Mouse (Mus musculus): ENCODE data around the gene Smim23. TPM values are rescaled to one million over a fixed set of nuclear protein-coding genes. Genes with fewer than 3 reads are reported as not detected.

Smim23 gene
- total and polyA plus RNA-seq, 3 experiments: not detected

DNA sequence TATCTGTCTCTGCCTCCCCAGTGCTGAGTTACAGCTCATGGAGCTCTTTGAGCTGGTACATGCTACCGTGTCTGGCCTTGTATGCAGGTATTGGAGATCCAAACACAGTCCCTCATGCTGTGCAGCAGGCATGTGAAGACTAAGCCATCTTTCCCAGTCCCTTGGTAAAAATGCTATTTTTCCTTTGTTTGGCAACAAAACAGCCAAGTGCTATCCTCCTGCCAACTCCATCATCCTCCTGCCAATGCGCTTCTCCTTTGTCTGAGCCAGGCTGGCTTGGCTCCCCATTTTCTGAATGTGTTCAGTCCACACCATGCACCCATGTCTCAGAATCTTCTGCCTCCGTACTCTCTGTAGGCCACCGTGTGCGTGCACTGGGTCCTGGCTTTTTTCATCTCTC, 40.2 kb upstream of the Smim23 start:
- no peak for TF ChIP-seq ZNF384 (IDR thresholded peaks at IDR 0.05; ENCODE audit: low read depth, low read length)
- no peak for TF ChIP-seq JUND (IDR thresholded peaks at IDR 0.05; ENCODE audit: low read depth, low read length)
- TF ChIP-seq CHD1 (IDR thresholded peaks at IDR 0.05; ENCODE audit: low read depth, low read length): no peak
- TF ChIP-seq GABPA (IDR thresholded peaks at IDR 0.05; ENCODE audit: low read depth, low read length): no peak
- TF ChIP-seq ZMIZ1 (IDR thresholded peaks at IDR 0.05; ENCODE audit: low read depth, low read length): no peak
- TF ChIP-seq TBP (IDR thresholded peaks at IDR 0.05; ENCODE audit: low read depth, low read length): no peak
- TF ChIP-seq MAZ (IDR thresholded peaks at IDR 0.05; ENCODE audit: low read depth, low read length): no peak
- no peak for TF ChIP-seq BHLHE40 (IDR thresholded peaks at IDR 0.05; ENCODE audit: borderline replicate concordance, low read depth, low read length)
- no peak for TF ChIP-seq NELFE (IDR thresholded peaks at IDR 0.05; ENCODE audit: low read depth, low read length)
- no peak for TF ChIP-seq ZKSCAN1 (IDR thresholded peaks at IDR 0.05; ENCODE audit: low read depth, low read length)
- TF ChIP-seq POLR2AphosphoS2 (IDR thresholded peaks at IDR 0.05; ENCODE audit: low read length): no peak
- TF ChIP-seq ZC3H11A (IDR thresholded peaks at IDR 0.05; ENCODE audit: low read depth, low read length): no peak
- H3K27me3 ChIP-seq (ENCODE audit: control insufficient read depth in 1 of 2, insufficient read depth in 2 of 2, low read length in 2 of 2): no peaks in the 10 kb centered on the region

DNA sequence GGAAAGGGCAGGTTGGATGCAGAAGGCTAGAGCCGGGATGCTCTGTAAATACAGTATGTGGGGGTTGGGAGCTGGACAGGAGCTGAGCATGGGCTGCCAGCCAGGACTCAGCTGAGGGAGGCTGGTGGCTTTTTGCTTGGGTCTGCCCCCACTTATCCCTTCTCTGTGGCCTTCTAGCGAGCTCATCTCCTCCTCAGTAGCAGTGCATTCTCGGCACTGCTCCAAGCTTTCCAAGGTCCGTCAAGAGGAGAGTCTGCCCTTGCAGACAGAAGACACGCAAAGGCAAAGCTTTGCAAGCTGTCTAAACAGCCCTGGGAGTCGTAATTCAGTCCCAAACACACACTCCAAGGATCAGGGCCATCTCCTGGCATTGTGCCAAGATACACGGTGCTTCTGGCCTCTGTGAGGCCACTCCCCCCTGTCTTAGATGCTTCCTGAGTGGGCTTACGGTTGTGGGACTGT, 33.0 kb upstream of the Smim23 start:
- H3K9me3 ChIP-seq (replicated peaks; ENCODE audit: insufficient read depth, low read length): no peaks in the 10 kb centered on the region
- H3K4me1 ChIP-seq (ENCODE audit: control insufficient read depth in 1 of 2, insufficient read depth in 2 of 2, low read length in 2 of 2): no peaks in the 10 kb centered on the region
- no peaks in the 10 kb centered on the region for H3K27me3 ChIP-seq (ENCODE audit: control insufficient read depth in 1 of 2, insufficient read depth in 2 of 2, low read length in 2 of 2)
- no peak overlapping the region for H3K9ac ChIP-seq (ENCODE audit: control insufficient read depth, low read depth, low read length, poor library complexity, severe bottlenecking)
- no peak overlapping the region for H3K27ac ChIP-seq (ENCODE audit: control insufficient read depth, low read depth, low read length)
- no peaks in the 10 kb centered on the region for H3K79me2 ChIP-seq (ENCODE audit: control insufficient read depth, insufficient read depth, low read length, poor library complexity)
- H3K4me3 ChIP-seq (ENCODE audit: control insufficient read depth in 1 of 2, insufficient read depth in 1 of 2, low read depth in 2 of 2, low read length in 2 of 2): no peak overlapping the region
- TF ChIP-seq MYB (IDR thresholded peaks at IDR 0.05; ENCODE audit: low read depth, low read length) (no peak), MAZ (IDR thresholded peaks at IDR 0.05; ENCODE audit: low read depth, low read length) (no peak), SMC3 (IDR thresholded peaks at IDR 0.05; ENCODE audit: low read depth, low read length) (no peak), RCOR1 (IDR thresholded peaks at IDR 0.05; ENCODE audit: low read depth, low read length) (no peak), MAX (IDR thresholded peaks at IDR 0.05; ENCODE audit: low read length) (no peak), ZKSCAN1 (IDR thresholded peaks at IDR 0.05; ENCODE audit: low read depth, low read length) (no peak), RAD21 (IDR thresholded peaks at IDR 0.05; ENCODE audit: low read depth, low read length) (no peak), EP300 (IDR thresholded peaks at IDR 0.05; ENCODE audit: low read depth in 1 of 2, low read length in 2 of 2) (no peak), TAL1 (IDR thresholded peaks at IDR 0.05; ENCODE audit: low read length) (no peak), GATA1 (IDR thresholded peaks at IDR 0.05; ENCODE audit: low read depth, low read length) (no peak), NRF1 (IDR thresholded peaks at IDR 0.05; ENCODE audit: insufficient read depth, low read depth, low read length, poor library complexity, severe bottlenecking) (no peak)
- DNase-seq (ENCODE audit: low read depth, low spot score): no peak
- H3K36me3 ChIP-seq (ENCODE audit: control insufficient read depth in 1 of 2, insufficient read depth in 2 of 2, low read length in 2 of 2): no peaks in the 10 kb centered on the region

More for the DNA sequence above, 40.2 kb upstream of the Smim23 start:
- Histone ChIP-seq H3K36me3 (ENCODE audit: control insufficient read depth in 1 of 2, insufficient read depth in 2 of 2, low read length in 2 of 2) (no peaks in the 10 kb centered on the region), H3K9ac (ENCODE audit: control insufficient read depth, low read depth, low read length, poor library complexity, severe bottlenecking) (no peak overlapping the region), H3K4me3 (ENCODE audit: control insufficient read depth in 1 of 2, insufficient read depth in 1 of 2, low read depth in 2 of 2, low read length in 2 of 2) (no peak overlapping the region), H3K4me1 (ENCODE audit: control insufficient read depth in 1 of 2, insufficient read depth in 2 of 2, low read length in 2 of 2) (no peaks in the 10 kb centered on the region), H3K27ac (ENCODE audit: control insufficient read depth, low read depth, low read length) (no peak overlapping the region), H3K9me3 (replicated peaks; ENCODE audit: insufficient read depth, low read length) (no peaks in the 10 kb centered on the region), H3K79me2 (ENCODE audit: control insufficient read depth, insufficient read depth, low read length, poor library complexity) (no peaks in the 10 kb centered on the region)
- DNase-seq (ENCODE audit: low read depth, low spot score): no peak
